Mouse (Mus musculus): ENCODE data around the gene Myo5c. TPM values are rescaled to one million over a fixed set of nuclear protein-coding genes. Genes with fewer than 3 reads are reported as not detected.

The Myo5c gene
- polyA plus RNA-seq, 2 experiments from 2014 or later = not detected

DNA sequence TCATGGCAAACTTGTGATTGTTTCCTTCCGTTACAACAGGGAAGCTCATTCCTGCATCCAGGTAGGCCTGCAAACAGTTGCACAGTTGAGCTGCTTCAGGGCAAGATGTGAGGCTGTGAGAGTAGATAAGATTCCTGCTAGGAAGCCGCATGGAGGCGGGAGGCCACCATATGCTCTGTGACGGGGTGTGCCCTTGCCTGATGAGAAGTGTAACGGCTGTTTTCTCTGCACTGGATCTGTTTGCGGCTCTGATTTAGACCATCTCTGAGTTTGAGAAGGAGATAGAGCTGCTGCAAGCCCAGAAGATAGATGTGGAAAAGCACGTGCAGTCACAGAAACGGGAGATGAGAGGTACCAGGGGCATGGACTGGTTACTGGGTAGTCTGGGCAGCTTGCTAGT lies 51.8 kb downstream of the Myo5c start:
- no peak for ATAC-seq

DNA sequence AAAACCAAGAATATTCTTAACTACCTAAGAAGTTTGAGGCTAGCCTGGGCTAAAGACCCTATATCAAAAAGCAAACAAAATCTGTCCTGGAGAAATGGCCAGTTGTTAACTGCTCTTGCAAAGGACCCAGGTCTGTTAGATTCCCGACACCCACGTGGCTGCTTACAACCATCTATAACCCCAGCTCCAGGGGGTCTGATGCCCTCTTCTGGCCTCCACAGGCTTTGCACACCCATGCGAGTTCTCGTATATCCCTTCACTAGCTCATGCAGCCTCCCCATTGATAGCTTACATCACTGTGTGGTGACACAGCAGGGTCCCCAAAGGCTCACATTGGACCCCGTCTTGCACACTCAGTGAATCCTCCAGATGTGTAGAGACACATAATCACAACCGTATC lies 53.5 kb downstream of the Myo5c start:
- no peak for ATAC-seq

DNA sequence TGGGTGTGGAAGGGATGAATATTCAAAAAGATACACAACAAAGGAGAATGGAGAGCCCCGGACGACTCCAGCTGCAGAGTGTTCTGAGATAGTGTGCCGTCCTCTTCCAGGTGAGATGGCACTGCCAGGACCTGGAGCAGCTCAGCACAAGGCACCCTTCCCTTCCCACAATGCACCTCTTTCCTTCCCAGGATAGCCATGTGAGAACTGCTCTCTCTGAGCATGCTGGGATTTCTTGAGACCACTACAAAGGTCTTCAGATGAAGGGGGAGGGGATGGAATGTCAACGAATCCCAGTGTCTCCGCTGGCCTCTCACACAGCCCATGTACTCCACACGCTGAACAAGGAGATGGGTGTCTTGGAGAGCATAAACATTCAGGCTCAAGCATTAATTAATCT lies 55.8 kb downstream of the Myo5c start:
- no peak for ATAC-seq

GRCm38 (mm10) chr9:75289545-75289944 lies 57.7 kb downstream of the Myo5c start:
- no peak for ATAC-seq

GRCm38 (mm10) chr9:75299342-75299741 lies 67.5 kb downstream of the Myo5c start:
- ATAC-seq = peak; percentile 49

- no peak for ATAC-seq
Measured at GRCm38 (mm10) chr9:75303033-75303432, 71.2 kb downstream of the Myo5c start.

DNA sequence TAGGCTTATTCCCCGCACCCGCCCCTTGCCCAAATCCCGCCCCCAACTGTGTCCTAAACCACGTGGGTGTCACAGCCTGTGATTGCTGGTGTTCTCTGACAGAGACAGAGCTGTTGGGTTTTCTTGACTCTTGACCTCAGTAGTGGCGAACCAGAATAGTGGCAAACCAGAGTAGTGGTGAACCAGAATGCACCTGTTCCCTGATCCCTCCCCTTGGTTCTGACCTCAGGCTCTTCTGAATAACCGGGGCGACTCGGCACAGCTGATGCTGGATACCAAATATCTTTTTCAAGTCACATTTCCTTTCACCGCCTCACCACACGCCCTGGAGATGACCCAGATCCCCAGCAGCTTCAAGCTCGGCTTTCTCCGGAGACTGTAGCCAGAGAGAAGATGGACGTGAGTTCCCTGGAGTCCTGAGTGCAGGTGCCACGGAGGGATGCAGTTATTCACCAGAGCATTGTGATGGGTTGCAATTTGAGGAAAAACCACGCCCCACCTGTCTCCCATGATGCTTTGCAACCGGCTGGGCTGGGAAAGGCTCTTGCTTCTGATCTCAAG lies 72.0 kb downstream of the Myo5c start:
- ATAC-seq = no peak

- no peak for ATAC-seq
Measured at GRCm38 (mm10) chr9:75304286-75304685, 72.5 kb downstream of the Myo5c start.

- no peak for ATAC-seq
Measured at GRCm38 (mm10) chr9:75306126-75306898, 74.5 kb downstream of the Myo5c start, which contains the start of gene Gnb5. Gnb5 (plus strand) TSS chr9:75306288.

GRCm38 (mm10) chr9:75307015-75307414 lies 75.2 kb downstream of the Myo5c start:
- ATAC-seq = no peak

DNA sequence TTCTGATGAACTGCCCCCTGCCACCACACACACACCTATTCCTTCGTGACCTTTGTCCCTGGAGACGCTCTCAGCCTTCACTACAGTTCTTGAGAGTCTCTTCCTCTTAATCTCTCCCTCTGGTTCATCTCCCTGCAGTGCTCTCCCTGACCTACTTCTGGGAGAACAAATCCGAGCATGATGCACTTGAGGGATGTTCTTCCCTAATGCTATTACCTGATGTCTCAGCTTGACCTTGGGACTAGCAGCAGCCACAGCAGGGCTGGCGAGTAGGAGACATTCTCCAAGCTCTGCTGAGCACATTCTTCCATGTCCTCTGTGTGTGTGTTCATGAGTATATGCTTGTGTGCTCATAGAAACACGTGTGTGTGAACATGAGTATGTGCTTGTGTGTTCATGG lies 76.8 kb downstream of the Myo5c start:
- no peak for ATAC-seq

GRCm38 (mm10) chr9:75312008-75312407 lies 80.2 kb downstream of the Myo5c start:
- no peak for ATAC-seq

DNA sequence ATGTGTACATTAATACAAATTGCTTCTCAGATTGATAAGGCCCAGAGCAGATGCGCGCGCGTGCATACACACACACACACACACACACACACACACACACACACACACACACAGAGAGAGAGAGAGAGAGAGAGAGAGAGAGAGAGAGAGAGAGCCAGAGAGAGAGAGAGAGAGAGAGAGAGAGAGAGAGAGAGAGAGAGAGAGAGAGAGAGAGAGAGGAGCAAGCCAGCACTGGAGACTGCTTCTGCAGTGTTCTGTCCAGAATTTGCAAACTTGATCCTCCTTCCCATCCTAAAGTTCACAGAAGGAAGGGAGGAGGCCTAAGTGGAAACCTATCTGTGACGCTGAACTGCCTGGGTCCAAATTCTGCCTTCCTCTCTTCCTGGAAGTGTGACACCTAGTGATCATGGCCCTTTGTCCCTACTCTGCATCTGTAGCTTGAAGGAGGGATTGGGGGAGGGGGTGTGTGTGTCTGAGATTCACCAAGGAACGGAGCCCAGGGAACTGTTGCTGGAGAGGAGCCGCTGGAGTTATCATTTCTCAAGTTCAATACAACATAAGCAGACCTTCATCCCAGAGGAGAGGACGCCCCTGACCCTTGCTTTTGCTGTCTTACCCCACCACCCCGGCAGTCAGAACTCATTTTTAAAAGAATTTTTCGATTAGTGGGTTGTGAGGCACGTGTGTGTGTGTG lies 81.5 kb downstream of the Myo5c start:
- ATAC-seq = no peak

DNA sequence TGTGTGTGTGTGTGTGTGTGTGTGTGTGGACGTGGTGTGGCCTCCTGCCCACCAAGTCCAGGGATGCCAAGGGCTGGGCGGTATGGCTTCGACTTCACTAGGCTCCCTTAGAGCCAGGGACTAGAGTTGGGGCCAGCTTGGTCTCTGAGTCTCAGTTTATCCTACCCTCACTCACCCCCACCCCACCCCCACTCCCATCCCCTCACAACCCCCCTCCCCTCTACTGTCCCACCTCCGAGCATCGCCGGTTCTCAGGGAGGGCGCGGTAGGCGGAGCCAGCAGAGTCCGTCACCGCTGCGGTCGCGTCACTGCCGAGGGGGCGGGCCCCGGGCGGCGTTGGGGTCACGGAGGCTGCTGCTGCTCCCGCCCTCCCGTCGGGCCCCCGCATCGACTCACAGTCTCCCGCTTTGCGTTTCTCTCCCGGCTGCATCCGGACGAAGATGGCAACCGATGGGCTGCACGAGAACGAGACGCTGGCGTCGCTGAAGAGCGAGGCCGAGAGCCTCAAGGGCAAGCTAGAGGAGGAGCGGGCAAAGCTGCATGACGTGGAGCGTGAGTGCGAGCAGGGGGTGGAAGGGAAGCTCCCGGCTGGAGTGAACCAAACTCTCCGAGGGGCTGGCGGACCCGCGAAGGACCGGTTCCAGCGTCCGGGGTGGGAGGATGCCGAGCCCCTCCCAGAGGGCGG lies 82.2 kb downstream of the Myo5c start:
- ATAC-seq = peak; percentile 80

GRCm38 (mm10) chr9:75314517-75315105 lies 82.8 kb downstream of the Myo5c start:
- ATAC-seq = no peak

GRCm38 (mm10) chr9:75315238-75315637 lies 83.4 kb downstream of the Myo5c start:
- ATAC-seq = no peak

DNA sequence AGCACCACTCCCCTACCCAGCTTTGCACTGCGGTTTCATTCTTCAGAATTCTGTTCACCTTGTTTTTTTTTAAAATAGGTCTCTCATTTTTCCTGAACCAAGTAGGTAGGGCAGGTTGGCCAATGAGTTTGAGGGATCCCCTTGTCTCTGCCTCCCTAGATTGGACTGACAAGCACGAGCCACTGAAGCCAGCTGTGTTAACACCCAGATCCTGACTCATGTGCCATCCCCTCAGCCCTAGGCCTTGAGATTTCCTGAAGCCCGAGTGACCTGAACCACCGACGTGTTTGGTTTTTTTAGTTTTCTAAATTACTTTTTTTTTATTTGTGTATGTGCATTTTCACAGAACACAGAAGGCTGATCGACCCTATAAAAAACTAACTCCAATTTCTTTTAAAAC lies 85.0 kb downstream of the Myo5c start:
- no peak for ATAC-seq

DNA sequence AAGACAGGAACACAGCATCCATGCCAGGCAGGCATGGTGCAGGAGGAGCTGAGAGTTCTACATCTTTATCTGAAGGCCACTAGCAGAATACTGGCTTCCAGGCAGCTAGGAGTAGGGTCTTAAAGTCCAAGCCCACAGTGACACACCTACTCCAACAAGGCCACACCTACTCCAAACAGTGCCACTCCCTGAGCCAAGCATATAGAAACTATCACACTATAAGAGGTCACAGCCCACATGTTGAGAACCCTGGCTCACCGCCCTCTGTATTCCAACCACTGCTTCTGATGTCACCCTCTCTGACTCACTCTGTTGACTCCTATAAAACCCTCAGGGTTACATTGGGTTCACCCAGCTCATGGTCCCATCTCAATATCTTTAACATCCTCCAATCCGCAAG lies 86.4 kb downstream of the Myo5c start:
- no peak for ATAC-seq

DNA sequence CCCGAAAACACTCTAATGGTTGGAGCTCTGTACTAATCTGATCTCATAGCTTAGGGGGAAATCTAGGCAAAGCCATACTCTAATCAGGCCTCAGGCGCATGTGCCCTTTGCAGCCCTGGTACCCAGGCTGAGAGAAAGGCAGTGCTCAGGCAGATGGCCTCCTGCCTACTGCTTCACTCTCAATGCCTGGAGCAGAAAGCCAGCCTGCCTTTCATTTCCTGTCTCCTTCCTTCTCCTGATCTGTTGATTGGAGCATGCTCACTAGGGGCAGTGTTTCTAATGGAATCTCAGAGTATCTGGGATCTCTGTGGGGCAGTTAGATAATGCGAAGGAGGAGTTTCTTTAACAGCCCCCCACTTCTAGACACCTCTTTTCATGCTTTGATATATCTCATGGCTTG lies 87.5 kb downstream of the Myo5c start:
- ATAC-seq = no peak

DNA sequence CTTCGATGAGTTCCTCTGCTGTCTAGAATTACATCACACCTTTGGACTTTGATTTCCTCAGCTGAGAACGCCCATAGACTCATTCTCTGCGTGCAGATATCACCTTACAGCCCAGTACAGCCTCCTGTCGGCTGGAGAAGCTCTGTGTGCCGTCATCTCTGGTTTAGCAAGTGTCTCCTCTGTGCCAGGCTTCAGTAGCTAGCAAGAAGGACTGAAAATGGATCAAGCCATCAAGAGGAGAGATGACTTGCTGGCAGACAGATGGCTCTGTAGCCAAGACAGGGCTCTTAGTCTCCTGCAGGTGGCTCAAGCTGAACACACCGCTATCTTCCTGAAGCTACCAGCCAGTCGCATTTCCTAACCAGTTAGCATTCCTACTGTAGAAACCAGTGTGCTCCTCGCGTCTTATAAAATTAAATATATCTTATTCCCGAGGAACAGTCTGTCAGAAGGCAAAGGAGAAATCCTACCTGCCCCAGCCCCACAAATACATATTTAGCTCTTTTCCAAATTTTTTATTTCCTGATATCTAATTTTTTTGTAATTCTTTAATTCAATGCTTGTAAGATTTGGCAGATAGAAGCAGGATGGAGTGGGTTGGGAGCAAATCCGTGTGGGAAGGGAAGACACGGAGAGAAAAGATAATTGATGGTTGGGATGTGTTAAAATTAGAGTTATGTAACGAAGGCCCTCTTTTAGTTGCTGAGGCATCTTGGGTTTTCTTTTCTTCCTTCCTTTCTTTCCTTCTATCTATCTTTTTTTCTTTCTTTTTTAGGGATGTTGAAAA lies 90.5 kb downstream of the Myo5c start:
- no peak for ATAC-seq

DNA sequence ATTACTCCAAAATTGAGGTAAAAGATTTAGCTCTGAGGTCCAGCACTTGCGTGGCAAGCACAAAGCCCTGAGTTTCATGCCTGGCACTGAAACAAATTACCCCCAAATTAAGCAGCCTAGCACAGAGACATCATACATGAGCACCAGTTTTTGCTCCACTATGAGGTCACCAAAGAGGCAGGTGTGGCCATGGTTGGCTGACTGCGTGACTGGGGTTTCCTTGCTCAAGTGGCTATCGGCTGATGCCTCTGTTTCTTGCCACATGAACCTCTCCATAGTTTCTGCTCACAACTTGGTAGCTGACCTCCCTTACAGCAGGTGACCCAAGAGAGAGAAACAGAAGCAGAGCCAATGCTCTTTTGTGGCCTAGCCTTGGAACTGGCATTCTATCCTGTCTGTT lies 96.2 kb downstream of the Myo5c start:
- ATAC-seq = no peak

GRCm38 (mm10) chr9:75330821-75331220 lies 99.0 kb downstream of the Myo5c start:
- ATAC-seq = no peak

All from activated CD4-positive, CD25-positive, alpha-beta regulatory T cell, adult 4 months (primary cell).